Mouse (Mus musculus): ENCODE measurements around the gene Rnf150.

GRCm38 (mm10) chr8:82967879-82968678 lies 104.9 kb downstream of the Rnf150 start:
- TF ChIP-seq TCF12 (IDR thresholded peaks at IDR 0.05; ENCODE audit: low read depth, low read length) = no peak
- TF ChIP-seq CTCF (IDR thresholded peaks at IDR 0.05 in 2 of 3, conservative IDR thresholded peaks at IDR 0.05 in 1 of 3; ENCODE audit: control insufficient read depth in 1 of 3, insufficient read depth in 1 of 3, low read depth in 2 of 3, low read length in 3 of 3, poor library complexity in 1 of 3, severe bottlenecking in 1 of 3) = no peak
- TF ChIP-seq ZNF384 (IDR thresholded peaks at IDR 0.05; ENCODE audit: low read depth, low read length) = no peak
- no peak for TF ChIP-seq EP300 (IDR thresholded peaks at IDR 0.05; ENCODE audit: low read depth in 1 of 2, low read length in 2 of 2)
- TF ChIP-seq ELF1 (IDR thresholded peaks at IDR 0.05; ENCODE audit: low read depth, low read length) = no peak
- TF ChIP-seq BHLHE40 (IDR thresholded peaks at IDR 0.05; ENCODE audit: borderline replicate concordance, low read depth, low read length) = no peak

Data from MEL (cell line).